Mouse (Mus musculus) forebrain, embryonic 15.5 days (tissue): ENCODE results near the gene Ppp1r14d. TPM values are rescaled to one million over a fixed set of nuclear protein-coding genes. Genes with fewer than 3 reads are reported as not detected.

Experiments
- ATAC-seq: fragments of 200-750 bp; cut with Nextera tagmentation; replicated peaks from 2 replicates; pipeline ENCODE4 v1.8.0; 2017; ENCODE audit warnings: mild to moderate bottlenecking, moderate TSS enrichment, moderate library complexity
- H3K27ac ChIP-seq: fragments of 300-500 bp; sonication (generic); replicated peaks from 2 replicates; pipeline ENCODE4 v1.5.1; 2015; ENCODE audit warnings: mild to moderate bottlenecking, inconsistent platforms
- H3K27me3 ChIP-seq: fragments of 300-500 bp; sonication (generic); 2 replicates; pipeline ENCODE4 v1.6.1; 2015; ENCODE audit warnings: inconsistent platforms
- H3K36me3 ChIP-seq: fragments of 300-500 bp; sonication (generic); 2 replicates; pipeline ENCODE4 v1.6.1; 2015; ENCODE audit warnings: mild to moderate bottlenecking, inconsistent platforms
- H3K4me1 ChIP-seq: fragments of 300-500 bp; sonication (generic); 2 replicates; pipeline ENCODE4 v1.6.1; 2015; ENCODE audit warnings: inconsistent platforms
- H3K4me2 ChIP-seq: fragments of 300-500 bp; sonication (generic); replicated peaks from 2 replicates; pipeline ENCODE4 v1.6.1; 2015; ENCODE audit warnings: mild to moderate bottlenecking, inconsistent platforms
- H3K4me3 ChIP-seq: fragments of 300-500 bp; sonication (generic); 2 replicates; pipeline ENCODE4 v1.5.1; 2015; ENCODE audit warnings: mild to moderate bottlenecking, inconsistent platforms
- H3K9ac ChIP-seq: fragments of 300-500 bp; sonication (generic); replicated peaks from 2 replicates; pipeline ENCODE4 v1.6.1; 2015; ENCODE audit warnings: mild to moderate bottlenecking, inconsistent platforms
- H3K9me3 ChIP-seq: fragments of 300-500 bp; sonication (generic); 2 replicates; pipeline ENCODE4 v1.6.1; 2016; ENCODE audit warnings: inconsistent platforms
- WGBS: fragments of 180-500 bp; shearing (Covaris S2); methylation state at CpG from one replicate; pipeline ENCODE4 v1.1.7; 2015; ENCODE audit warnings: mixed read lengths; 5-methylcytosine and 5-hydroxymethylcytosine counted together
- polyA plus RNA-seq: library from polyadenylated mRNA; unstranded; fragments of >200 nt; fragmentation: Nextera tagmentation; extraction: Ambion mirVana; gene quantifications from 2 replicates; pipeline ENCODE4 v1.2.1, GENCODE M21; 2015

Gene Ppp1r14d
- polyA plus RNA-seq, 1 experiment from 2014 or later: not detected

- ATAC-seq: no peak; the same call in 1 of the 2 replicates
- WGBS: under 1% methylated on average over 13 of the region's 13 CpGs
- H3K4me1 ChIP-seq: peaks cover 22% of the 10 kb centered on the region
- peaks cover 30% of the 10 kb centered on the region for H3K36me3 ChIP-seq
- no peaks in the 10 kb centered on the region for H3K27me3 ChIP-seq
- peak overlapping the region; percentile 59 for H3K4me2 ChIP-seq
- peak overlapping the region; percentile 83 for H3K9ac ChIP-seq
- H3K27ac ChIP-seq: peak overlapping the region; percentile 72
- H3K9me3 ChIP-seq: no peaks in the 10 kb centered on the region
- H3K4me3 ChIP-seq: peak overlapping the region; percentile 86
Observed at GRCm38 (mm10) chr2:119209176-119209507, 20.6 kb downstream of the Ppp1r14d start.

- Histone ChIP-seq H3K4me3 (peak within 1 kb of the TSS; percentile 86), H3K9ac (peak within 1 kb of the TSS; percentile 83)
Observed at GRCm38 (mm10) chr2:119208344-119209175, 21.1 kb downstream of the Ppp1r14d start, which contains the start of the genes Zfyve19 and Dnajc17. Gene Zfyve19 (plus strand): TSS chr2:119208617. Gene Dnajc17 (minus strand): TSS chr2:119208795.

GRCm38 (mm10) chr2:119207961-119208343 is 21.8 kb downstream of the Ppp1r14d start:
- Histone ChIP-seq H3K27me3 (no peaks in the 10 kb centered on the region), H3K27ac (peak overlapping the region; percentile 91), H3K9ac (peak overlapping the region; percentile 79), H3K9me3 (no peaks in the 10 kb centered on the region), H3K4me1 (peaks cover 27% of the 10 kb centered on the region), H3K4me2 (peak overlapping the region; percentile 65), H3K36me3 (peaks cover 23% of the 10 kb centered on the region), H3K4me3 (peak overlapping the region; percentile 86)
- WGBS: 16% methylated on average over 6 of the region's 6 CpGs
- 0 out of 2 replicates have a peak, but pooled peaks have one; percentile 0 for ATAC-seq

More at GRCm38 (mm10) chr2:119208344-119209175, 21.1 kb downstream of the Ppp1r14d start, which contains the start of the genes Zfyve19 and Dnajc17:
- peak; percentile 98 for ATAC-seq
- Histone ChIP-seq H3K4me2 (peak within 1 kb of the TSS; percentile 65), H3K4me1 (peaks cover 22% of the 10 kb centered on the region), H3K27me3 (no peaks in the 10 kb centered on the region), H3K36me3 (peaks cover 29% of the 10 kb centered on the region), H3K27ac (peak within 1 kb of the TSS; percentile 91), H3K9me3 (no peaks in the 10 kb centered on the region)
- WGBS: under 1% methylated on average over 51 of the region's 51 CpGs

- H3K27me3 ChIP-seq: no peaks in the 10 kb centered on the region
- H3K4me1 ChIP-seq: peaks cover 23% of the 10 kb centered on the region
- no peak overlapping the region for H3K4me2 ChIP-seq
- no peaks in the 10 kb centered on the region for H3K36me3 ChIP-seq
- ATAC-seq: no peak
- no peaks in the 10 kb centered on the region for H3K9me3 ChIP-seq
- H3K27ac ChIP-seq: no peak overlapping the region
- H3K9ac ChIP-seq: no peak overlapping the region
- WGBS: 84% methylated on average over 4 of the region's 4 CpGs
- no peak overlapping the region for H3K4me3 ChIP-seq
Observed at GRCm38 (mm10) chr2:119203871-119204460, 25.7 kb downstream of the Ppp1r14d start.

- no peak for ATAC-seq
- Histone ChIP-seq H3K27ac (no peak overlapping the region), H3K4me3 (no peak overlapping the region), H3K4me1 (peaks cover 25% of the 10 kb centered on the region), H3K27me3 (no peaks in the 10 kb centered on the region), H3K9me3 (no peaks in the 10 kb centered on the region), H3K4me2 (no peak overlapping the region), H3K9ac (no peak overlapping the region), H3K36me3 (no peaks in the 10 kb centered on the region)
- 52% methylated on average over 5 of the region's 5 CpGs for WGBS
Observed at GRCm38 (mm10) chr2:119202914-119203453, 26.7 kb downstream of the Ppp1r14d start.

GRCm38 (mm10) chr2:119198934-119199333 is 30.8 kb downstream of the Ppp1r14d start:
- H3K36me3 ChIP-seq: no peaks in the 10 kb centered on the region
- no peak overlapping the region for H3K4me2 ChIP-seq
- H3K27ac ChIP-seq: no peak overlapping the region
- H3K4me3 ChIP-seq: no peak overlapping the region
- peaks cover 20% of the 10 kb centered on the region; the same call in 1 of the 2 replicates for H3K4me1 ChIP-seq
- no peaks in the 10 kb centered on the region for H3K27me3 ChIP-seq
- ATAC-seq: no peak
- WGBS: 19% methylated on average over 3 of the region's 3 CpGs
- no peaks in the 10 kb centered on the region for H3K9me3 ChIP-seq
- H3K9ac ChIP-seq: no peak overlapping the region

GRCm38 (mm10) chr2:119198049-119198448 is 31.7 kb downstream of the Ppp1r14d start:
- peaks cover 17% of the 10 kb centered on the region; the same call in 1 of the 2 replicates for H3K4me1 ChIP-seq
- H3K9me3 ChIP-seq: no peaks in the 10 kb centered on the region
- H3K27me3 ChIP-seq: no peaks in the 10 kb centered on the region
- H3K27ac ChIP-seq: no peak overlapping the region
- 27% methylated on average over 1 of the region's 1 CpGs for WGBS
- H3K9ac ChIP-seq: no peak overlapping the region
- no peak overlapping the region for H3K4me3 ChIP-seq
- no peak overlapping the region for H3K4me2 ChIP-seq
- no peak for ATAC-seq
- no peaks in the 10 kb centered on the region for H3K36me3 ChIP-seq

GRCm38 (mm10) chr2:119197493-119197892 is 32.2 kb downstream of the Ppp1r14d start:
- no peak overlapping the region for H3K4me3 ChIP-seq
- peaks cover 15% of the 10 kb centered on the region; the same call in 1 of the 2 replicates for H3K4me1 ChIP-seq
- ATAC-seq: no peak
- H3K36me3 ChIP-seq: no peaks in the 10 kb centered on the region
- no peak overlapping the region for H3K27ac ChIP-seq
- no peaks in the 10 kb centered on the region for H3K27me3 ChIP-seq
- H3K9me3 ChIP-seq: no peaks in the 10 kb centered on the region
- H3K9ac ChIP-seq: no peak overlapping the region
- 71% methylated on average over 1 of the region's 1 CpGs for WGBS
- no peak overlapping the region for H3K4me2 ChIP-seq

- 32% methylated on average over 4 of the region's 4 CpGs for WGBS
- ATAC-seq: no peak
- no peaks in the 10 kb centered on the region for H3K9me3 ChIP-seq
- H3K4me3 ChIP-seq: no peak overlapping the region
- no peaks in the 10 kb centered on the region for H3K27me3 ChIP-seq
- H3K4me1 ChIP-seq: peaks cover 15% of the 10 kb centered on the region; the same call in 1 of the 2 replicates
- H3K9ac ChIP-seq: no peak overlapping the region
- no peak overlapping the region for H3K27ac ChIP-seq
- H3K4me2 ChIP-seq: no peak overlapping the region
- H3K36me3 ChIP-seq: no peaks in the 10 kb centered on the region
Observed at GRCm38 (mm10) chr2:119196316-119197108, 33.2 kb downstream of the Ppp1r14d start.

- Histone ChIP-seq H3K9ac (no peak overlapping the region), H3K27me3 (no peaks in the 10 kb centered on the region), H3K9me3 (no peaks in the 10 kb centered on the region), H3K4me3 (no peak overlapping the region), H3K4me1 (peaks cover 18% of the 10 kb centered on the region), H3K36me3 (no peaks in the 10 kb centered on the region), H3K4me2 (no peak overlapping the region), H3K27ac (no peak overlapping the region)
- WGBS: 83% methylated on average over 5 of the region's 5 CpGs
- 0 out of 2 replicates have a peak, but pooled peaks have one; percentile 51 for ATAC-seq
Observed at GRCm38 (mm10) chr2:119194140-119194539, 35.6 kb downstream of the Ppp1r14d start.

- 90% methylated on average over 5 of the region's 5 CpGs for WGBS
- Histone ChIP-seq H3K27ac (no peak overlapping the region), H3K9me3 (no peaks in the 10 kb centered on the region), H3K9ac (no peak overlapping the region), H3K36me3 (no peaks in the 10 kb centered on the region), H3K4me3 (no peak overlapping the region), H3K4me2 (no peak overlapping the region), H3K4me1 (peaks cover 13% of the 10 kb centered on the region), H3K27me3 (no peaks in the 10 kb centered on the region)
- ATAC-seq: no peak
Observed at GRCm38 (mm10) chr2:119190969-119191368, 38.7 kb downstream of the Ppp1r14d start.
